Mouse (Mus musculus) heart, adult 11 months (tissue): ENCODE measurements around the gene Tifa.

ENCODE experiments used
- DNase-seq: peaks from one replicate; pipeline ENCODE4 v3.0.0; 2022

The Tifa gene

DNA sequence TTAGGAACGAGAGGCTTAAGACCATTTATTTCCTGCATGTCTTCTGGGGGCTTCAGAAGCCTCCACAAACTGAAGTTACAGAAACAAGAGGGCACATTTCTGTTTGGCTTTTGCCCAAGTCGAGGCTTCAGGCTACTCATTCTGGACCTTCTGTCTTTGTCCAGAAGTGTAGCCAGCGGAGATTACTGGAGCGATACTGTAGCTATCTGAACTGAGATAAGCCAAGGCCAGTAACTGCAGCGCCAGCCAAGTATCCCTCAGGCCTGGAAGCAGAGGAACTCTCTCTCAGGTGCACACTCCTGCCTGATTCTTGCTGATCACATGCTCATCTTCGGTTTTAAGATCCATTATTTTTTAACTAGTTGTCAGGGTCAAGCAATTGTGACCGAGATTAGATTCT lies 1.6 kb upstream of the Tifa start:
- DNase-seq = peak; percentile 68

DNA sequence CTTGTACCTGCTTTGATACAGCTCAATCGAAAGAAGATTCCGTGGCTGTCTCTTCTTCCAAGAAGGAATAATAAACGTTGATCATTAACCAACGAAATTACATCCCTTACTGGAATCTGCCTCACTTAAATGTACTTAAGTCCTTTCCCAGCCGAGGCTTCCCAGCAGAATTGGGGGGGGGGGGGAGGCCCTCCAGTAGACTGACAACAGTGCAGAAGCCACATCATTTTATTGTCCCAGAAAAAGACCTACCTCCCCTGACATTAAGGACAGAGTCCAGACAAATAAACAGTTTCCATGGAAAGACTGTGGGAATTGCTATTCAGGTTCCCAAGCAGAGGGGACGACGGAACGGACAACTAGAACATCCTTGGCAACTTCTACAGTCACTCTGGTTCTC lies 686 bp upstream of the Tifa start:
- no peak for DNase-seq

DNA sequence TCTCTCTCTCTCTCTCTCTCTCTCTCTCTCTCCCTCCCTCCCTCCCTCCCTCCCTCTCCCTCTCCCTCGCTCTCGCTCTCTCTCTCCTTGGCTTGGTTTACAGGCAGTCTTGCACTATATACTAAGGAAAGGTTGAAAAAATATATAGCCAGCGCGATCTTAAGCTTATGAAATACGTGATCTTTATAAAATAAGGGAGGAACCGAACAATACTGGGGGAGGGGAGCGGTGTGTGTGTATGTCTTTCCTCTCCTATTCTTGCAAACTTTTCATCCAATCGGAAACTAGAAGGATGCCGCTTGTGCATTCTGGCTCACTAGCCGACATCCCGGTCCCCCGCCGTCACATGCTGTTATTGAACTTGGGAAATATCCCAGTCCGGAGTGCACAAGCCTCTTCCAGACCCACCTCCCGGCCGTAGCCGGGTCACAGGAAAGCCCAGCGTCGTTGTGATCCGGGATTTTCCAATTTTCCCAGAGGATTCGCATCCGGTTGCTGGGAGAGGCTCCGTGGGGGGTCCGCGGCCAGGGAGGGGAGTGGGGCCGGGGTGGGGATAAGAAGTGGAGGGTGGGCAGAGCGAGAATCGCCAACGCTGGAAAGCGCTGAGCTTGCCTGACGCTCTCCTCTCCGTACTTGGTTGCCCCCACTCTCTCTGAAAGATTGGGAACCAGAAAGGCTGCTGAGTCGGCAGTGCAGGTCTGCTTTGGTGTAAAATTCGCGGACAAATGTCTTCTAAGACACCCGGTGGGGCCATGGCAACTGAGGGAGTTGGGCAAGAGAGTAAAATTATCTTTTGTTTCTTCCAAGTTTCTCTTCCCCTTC lies 840 bp downstream of the Tifa start:
- DNase-seq = peak; percentile 98

DNA sequence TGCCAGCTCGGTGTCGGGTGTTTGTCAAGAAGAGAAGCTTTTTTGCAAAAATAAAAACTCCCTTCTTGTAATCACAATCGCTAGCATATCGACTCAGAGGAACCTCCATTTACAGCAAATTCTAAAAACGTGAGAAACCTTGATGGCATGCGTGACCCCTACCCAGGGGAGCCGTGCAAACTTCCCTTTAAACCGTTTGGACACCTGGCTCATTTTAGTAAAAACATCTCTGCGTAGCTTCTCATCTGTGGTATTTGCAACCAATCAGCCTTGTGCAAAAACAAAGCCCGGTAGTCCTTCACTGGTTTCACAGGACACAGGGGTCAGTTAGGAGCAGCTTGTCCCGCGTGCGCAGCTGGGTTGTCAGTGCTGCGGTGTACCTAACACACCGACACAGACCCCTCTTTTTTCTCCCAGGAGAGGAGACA lies 1.5 kb downstream of the Tifa start:
- DNase-seq = peak; percentile 93

DNA sequence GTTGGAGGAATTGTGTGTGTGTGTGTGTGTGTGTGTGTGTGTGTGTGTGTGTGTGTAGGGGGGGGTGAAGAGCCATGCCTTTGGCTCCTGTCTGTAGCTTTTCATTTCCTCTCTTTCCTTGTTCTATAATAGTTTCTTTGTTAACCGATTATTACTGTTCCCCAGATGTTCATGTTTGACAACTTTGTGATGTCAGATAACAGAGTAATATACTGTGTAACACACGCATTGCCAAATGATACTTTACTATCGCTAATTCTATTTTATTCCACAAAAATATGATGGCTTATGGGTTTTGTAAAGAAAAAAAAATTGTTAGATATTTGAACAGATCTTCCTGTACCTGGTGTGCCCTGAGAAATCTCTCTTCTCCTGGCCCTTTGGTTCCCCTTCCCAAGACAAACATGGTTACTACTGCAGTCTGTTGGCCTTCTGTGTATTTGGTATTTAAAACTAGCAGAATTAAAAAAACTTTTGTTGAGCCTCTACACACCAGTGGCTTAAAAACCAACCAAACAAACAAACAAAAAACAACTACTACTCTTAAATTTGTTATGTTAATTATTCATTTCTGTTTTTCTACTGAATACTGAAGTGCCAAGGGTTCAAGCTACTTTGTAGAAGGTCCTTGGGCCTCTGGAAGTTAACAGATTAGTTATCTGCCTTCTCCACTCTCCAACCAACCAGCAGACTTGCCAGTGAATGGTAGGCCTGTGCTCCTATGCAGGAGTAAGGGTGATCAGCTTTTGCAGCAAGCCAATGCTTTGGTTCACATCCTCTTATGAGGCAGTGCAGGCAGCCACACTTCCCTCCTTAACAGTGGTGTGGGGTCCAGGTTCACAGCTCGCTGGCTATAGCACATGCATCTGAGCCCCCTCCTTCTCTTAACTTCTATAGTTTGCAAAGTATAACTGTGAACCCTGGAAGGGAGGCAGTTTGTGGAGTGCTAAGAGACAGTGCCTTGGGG lies 2.3 kb downstream of the Tifa start:
- peak; percentile 3 for DNase-seq

DNA sequence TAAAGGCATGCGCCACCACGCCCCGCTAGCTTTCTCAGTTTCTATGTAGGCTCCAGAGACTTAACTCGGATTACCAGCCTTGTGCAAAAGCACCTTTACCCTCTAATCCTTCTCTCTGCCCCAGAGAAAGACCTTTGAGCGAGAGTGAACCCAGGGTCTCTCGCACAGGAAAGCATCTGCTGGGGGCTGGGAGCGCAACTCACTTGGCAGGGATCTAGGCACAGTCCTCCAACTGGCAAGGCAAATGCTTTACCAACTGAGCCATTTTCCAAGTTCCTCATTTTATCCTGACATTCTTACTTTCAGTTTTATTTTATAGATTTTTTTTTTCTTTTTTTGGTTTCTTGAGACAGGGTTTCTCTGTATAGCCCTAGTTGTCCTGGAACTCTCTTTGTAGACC lies 3.4 kb downstream of the Tifa start:
- peak; percentile 86 for DNase-seq

DNA sequence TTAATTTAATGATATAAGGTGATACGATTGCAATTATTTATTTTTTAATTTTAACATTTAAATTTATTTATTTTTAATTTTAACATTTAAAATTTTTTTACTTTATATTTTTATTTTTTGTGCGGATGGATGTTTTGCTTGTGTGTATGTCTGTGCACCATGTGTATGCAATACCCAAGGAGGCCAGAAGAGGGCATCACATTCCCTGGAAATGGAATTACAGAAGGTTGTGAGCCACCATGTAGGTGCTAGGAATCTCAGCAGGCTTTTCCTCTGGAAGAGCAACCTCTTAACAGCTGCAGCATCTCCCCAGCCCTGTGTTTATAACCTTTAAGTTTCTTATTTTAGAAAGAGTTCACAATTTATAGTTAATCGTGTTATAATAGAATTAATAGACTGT lies 6.2 kb downstream of the Tifa start:
- DNase-seq = peak; percentile 14

DNA sequence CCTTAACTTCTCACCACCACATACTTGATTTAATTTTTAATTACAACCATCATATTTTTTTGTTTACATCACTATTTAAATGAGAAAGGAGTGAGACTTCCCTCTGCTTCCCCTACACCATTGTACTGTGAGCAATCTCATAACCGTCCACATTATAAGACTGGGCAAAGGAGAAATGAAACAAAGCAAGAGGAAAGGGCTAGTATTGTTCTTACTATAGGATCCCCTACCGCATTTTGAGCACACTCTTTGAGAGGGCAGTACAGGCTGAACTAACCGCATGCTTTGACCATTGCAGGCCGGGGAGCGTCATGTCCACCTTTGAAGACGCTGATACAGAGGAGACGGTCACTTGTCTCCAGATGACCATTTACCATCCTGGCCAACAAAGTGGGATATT lies 6.7 kb downstream of the Tifa start:
- peak; percentile 72 for DNase-seq

DNA sequence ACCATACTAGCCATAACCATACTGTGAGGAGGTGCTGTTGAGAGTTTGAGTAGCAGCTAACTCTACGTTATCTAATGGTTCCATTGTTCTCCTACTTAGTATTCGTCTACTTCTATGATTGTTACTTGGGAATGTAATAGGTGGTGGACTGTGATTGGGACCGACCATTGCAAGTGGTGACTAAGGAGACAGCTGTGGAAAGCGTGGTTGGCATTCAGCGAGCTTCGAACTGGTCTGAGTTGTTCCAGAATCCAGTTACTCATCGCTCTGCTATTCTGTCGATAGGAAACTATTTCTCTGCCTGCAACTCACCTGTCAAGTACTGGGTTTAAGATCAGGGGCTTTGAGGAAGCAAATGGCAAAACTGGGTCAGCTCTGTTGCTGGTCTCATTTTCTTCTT lies 11.6 kb downstream of the Tifa start:
- no peak for DNase-seq

DNA sequence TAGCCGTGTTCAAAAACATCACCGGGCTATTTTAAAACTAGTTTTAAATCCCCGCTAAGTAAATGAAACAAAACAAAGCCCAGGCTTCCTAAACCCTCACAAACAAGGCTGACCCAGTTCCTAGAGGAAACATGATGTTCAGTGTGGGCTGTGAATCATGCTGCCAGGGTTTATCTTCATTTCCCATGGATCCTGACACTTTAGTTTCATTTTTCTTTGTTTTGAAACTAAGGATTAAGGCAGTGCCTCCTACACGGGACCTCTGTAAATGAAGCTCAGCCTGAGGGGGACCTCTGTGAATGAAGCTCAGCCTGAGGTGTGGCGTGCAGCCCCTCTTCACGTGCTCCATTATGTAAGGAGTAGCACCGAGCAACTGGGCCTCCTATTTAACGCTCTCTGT lies 13.2 kb downstream of the Tifa start:
- DNase-seq = peak; percentile 93

DNA sequence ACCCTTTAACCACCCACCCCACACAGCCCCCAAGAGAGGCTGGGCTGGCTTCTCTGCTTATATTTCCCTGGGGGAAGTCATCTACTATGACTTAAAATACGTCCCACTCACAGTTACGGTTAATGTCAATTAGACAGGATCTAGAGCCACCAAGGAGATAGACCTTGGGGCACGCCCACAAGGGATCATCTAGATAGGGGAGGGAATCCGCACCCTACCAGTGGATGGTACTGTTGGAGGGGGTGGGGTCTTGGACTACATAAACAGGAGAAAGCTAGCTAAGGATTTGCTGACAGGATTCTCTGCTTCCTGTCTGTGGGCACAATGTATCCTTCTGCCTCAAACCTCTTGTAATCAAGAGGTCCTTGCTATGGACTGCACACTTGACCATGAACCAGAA lies 14.8 kb downstream of the Tifa start:
- peak; percentile 68 for DNase-seq

DNA sequence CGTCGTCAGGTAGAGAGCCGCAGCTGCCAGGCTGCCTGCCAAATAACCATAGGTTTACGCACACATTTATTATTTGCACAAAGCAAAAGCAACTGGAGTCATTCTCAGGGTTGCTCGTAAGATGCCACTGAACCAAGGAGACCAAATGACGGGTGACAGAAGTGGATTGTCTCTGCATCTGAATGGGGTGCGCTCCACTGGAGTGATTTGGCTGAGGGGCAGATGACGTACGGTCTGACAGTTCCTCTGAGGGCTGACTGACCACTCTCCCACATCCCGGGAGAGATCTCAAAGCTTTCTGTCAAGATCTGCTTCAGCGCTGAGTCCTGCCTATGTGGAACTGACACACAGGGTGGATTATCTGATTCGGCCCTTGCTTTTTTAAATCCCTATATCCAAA lies 15.5 kb downstream of the Tifa start:
- peak; percentile 53 for DNase-seq

DNA sequence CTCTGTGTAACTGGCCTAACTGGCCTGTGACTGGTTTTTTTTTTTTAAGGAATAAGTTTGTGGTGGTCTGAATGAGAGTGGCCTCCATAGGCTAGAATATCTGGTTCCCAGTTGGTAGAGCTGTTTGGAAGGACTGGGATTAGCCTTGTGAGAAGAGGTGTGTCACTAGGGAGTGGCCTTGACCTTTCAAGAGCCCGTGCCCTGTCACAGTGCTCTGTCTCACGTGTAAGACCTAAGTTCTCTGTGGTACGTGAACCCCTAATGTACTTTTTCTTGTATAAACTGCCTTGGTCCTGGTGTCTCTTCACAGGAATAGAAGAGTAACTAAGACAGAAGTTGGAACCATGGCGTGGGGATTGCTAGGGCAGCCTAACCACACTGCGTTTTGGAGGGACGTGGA lies 16.4 kb downstream of the Tifa start:
- peak; percentile 69 for DNase-seq

DNA sequence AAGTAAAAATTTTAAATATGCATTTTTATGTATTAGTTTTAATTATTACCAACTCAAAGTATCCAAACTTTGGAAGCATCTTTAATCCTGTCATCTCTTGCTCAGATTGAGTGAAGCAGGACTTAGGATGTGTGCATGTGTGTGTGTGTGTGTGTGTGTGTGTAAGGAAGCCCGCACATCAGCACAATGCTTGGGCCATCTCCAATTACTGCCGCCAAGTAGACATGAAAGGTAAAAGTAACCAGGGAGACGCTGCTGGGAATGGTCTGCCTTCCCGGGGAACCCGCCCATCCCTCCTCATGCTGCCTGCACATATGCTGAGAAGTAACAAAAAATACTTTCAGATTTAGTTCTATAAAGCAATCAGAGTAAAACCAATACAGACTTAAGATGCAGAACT lies 18.2 kb downstream of the Tifa start:
- DNase-seq = peak; percentile 59

DNA sequence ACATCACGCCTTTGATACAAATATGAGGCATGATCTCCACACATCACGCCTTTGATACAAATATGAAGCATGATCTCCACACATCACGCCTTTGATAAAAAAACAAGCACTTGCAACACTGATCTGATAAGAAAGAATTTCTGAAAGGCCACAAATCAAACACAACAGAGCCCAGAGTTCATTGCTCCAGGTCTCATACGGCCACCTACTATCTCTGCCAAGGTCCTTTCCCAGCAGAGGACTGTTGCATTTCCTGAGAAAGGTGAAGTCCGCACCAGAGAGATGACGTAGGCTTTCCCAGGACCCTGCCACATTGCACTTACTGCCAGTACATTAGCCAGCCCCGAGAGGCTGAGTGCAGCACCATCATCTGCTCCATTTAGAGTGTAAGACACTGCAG lies 19.5 kb downstream of the Tifa start:
- peak; percentile 86 for DNase-seq

DNA sequence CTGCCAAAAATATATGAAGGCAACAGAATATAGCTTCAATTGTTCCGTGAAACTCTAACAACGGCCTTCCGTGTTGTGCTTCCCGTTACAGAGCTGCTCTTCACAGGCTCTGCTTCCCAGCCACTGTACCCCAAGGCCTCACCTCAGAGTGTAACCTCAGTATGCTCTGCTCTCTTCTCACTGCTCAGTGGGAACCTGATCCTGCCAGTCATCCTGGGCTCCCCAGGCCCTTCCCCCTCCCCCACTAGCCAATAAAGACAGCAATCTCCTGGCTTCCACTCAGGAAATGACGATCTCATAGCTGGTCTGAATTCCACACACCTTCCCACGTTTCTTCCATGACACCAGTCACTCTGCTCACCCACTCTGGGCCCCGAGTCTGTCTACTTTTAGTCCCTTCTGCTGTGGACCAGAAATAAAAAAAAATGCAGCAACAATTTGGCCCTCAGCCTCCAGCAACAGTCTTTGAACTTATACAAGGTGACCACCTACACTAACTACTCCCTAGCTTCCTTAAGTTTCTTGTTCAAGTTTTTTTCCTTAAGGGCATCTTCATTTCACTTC lies 27.6 kb downstream of the Tifa start:
- peak; percentile 75 for DNase-seq

DNA sequence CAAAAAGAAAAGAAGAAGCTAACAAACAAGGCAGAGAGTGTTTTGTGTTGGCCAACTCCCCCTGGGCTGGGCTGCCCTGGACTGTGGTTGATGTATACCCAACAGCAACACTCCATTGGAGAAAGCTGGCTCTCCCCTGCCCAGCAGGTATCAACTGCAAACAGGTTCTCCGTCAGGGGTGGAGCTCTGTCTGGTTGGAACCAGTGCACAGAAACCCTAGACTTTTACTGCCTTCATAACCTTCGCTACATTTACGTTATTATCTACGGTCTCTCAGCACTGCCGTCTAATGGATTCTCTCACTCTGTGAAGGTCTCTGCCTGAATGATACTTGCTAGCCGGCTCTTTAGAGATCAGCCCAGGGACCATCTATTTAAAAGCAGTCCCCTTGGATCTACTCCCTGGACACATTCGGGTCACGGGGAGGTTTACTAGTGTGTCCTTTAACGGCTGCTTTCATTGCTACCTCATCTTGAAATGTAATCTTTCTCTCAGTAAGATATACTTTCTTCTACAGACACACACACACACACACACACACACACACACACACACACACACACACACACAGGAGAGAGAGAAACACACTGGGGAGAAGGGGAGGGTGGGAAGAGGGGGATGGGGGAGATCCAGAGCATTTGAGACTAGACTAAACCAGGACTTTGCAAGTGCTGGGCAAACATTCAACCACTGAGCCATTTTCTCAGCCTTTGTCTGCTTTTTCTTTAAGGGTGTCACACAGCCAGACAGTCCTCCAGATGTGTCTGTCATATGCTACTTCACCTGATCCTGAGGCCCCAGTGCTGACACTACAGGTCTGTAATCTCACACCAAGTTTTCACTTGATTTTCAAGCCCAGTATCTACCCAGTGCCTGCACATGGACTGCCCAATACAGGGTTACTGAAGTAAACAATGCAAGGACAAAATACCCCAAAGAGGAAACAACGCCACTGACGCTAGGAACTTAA lies 29.4 kb downstream of the Tifa start:
- DNase-seq = peak; percentile 44

DNA sequence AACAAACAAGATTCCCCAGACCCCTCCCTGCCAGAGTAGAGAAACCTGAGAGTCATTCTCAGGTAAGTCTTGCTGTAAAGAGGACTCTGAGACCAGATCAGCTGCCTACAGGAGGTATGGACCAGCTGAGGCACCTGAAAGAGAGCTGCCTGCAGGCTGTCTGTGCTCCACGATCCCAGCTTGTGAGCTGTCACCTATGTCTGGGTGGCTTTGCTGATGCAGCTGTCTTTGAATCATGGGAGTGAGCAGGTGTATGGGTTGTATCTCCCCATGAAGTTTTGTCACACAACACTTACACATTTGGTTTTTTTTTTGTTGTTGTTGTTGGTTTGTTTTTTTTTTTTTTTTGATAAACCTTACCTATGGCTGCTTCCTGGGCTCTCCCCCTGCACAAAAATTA lies 30.8 kb downstream of the Tifa start:
- no peak for DNase-seq

DNA sequence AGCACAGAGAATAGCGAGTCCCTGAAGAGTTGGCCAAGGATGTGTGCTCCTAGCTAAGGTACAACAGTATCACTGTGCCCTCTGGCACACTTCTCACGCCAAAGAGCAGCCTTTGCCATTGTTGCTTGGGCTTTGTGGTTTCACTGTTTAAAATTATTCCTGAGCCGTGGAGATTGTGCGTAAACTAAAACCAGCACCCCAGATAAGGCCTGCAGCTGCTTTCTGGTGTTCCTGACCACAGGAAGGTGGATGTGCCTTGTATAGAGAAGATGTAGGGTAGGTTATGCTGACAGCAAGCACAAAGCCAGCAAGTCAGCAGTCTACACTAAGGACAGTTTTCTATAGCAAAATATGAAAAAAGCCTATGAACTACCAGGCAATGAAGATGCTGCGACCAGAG lies 31.6 kb downstream of the Tifa start:
- DNase-seq = peak; percentile 56

DNA sequence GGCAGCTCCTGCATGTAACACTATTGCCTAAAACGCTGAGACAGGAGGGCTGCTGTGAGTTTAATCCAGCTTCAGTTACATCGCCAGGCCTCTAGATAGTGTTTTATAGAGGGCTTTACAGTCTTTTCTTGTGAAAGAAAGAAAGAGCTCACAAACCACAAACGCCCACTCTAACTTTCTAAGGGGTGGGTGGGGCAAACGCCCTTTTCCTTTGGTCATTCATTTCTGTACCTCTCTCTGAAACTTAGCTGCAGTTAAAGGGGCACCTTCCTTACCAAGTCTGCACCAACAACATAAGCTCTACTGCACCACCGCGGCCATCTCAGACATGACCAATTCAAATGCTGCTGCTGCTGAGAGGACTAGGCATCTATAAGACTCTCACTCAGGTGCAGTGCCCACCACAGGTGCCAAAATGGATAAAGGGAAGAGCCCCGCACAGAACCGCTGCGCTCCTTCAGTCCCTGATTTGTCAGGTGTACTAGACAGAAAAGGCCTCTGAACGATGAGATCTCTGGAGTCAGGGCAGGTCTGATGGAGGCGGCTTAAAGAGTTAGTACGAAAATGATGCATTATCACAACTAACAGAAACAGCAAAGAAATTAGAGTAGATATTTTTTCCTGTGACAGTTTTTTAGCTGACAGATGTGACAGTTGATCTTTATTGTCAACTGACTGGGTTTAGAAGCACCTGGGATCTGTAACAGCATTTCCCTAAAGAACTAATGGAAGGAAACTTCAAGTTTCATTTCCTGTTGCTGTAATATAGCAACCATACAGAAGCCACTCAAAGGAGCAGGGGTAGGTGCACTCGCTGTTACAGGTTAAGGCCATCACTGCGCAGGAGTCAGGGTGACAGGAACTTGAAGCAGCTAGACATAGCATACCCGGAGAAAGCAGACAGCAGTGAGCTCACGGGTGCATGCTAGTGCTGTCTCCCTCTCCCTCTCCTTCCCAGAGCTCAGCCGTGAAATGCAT lies 34.6 kb downstream of the Tifa start:
- peak; percentile 76 for DNase-seq

DNA sequence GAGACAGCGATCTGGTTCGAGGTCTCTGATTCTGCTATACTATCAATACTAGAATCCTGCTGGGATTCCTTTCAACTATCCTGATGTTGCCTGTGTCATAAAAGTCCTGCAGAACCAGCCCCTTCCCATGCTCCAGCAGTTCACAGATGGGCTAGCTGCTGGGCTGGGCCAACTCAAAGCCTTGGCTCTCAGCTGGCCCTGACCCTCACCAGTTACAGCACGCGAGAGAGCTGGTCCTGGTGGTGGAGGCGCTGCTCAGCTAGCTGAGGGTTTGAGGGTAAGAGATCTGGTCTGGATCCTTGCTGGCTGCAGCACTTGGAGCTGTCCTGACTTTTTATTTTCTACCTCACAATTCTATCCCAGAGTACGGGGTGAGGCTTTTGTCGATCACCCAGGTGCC lies 36.9 kb downstream of the Tifa start:
- DNase-seq = peak; percentile 72
